Mouse (Mus musculus): ENCODE data around the gene Vwa3a. TPM values are rescaled to one million over a fixed set of nuclear protein-coding genes. Genes with fewer than 3 reads are reported as not detected.

Vwa3a gene
- total and polyA plus RNA-seq, 3 experiments: 0.11 TPM; not detected in 2

DNA sequence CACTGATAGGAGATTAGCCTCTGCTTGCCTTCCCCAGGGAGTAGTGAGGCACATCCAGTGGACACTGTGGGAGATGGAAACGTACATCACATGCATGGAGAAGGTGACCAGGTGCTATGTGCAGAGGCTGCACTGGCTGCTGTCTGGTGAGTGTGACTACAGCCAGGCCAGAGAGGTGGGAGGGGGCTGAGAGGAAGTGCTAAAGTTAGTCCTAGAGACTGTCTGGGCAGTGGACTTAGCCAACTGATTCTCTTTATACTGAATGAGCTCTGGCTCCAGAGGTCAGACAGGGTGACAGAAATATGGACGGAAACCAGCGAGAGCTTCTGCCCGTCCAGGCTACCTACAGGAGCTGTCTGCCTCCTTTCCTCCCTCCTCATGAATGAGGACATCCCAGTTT lies 56.4 kb downstream of the Vwa3a start:
- TF ChIP-seq POLR2AphosphoS5 (IDR thresholded peaks at IDR 0.05; ENCODE audit: insufficient replicate concordance, low read depth, low read length): no peak
- no peak for TF ChIP-seq GATA1 (IDR thresholded peaks at IDR 0.05; ENCODE audit: borderline replicate concordance, low read length)
- TF ChIP-seq TAL1 (conservative IDR thresholded peaks at IDR 0.05; ENCODE audit: low read depth, low read length): no peak
- TF ChIP-seq CTCF (IDR thresholded peaks at IDR 0.05; ENCODE audit: low read depth, low read length): no peak
- TF ChIP-seq GATA2 (IDR thresholded peaks at IDR 0.05; ENCODE audit: borderline replicate concordance, low read depth, low read length): no peak
- ATAC-seq (ENCODE audit: extremely low read depth, insufficient number of reproducible peaks, low FRiP score, poor library complexity, severe bottlenecking) (no peak), DNase-seq (ENCODE audit: low spot score) (no peak)
- Histone ChIP-seq H3K9me3 (replicated peaks) (no peaks in the 10 kb centered on the region), H3K4me3 (ENCODE audit: low read depth, low read length) (no peak overlapping the region), H3K27me3 (ENCODE audit: insufficient read depth, low read length) (peaks cover 23% of the 10 kb centered on the region), H3K36me3 (replicated peaks) (no peaks in the 10 kb centered on the region), H3K4me1 (ENCODE audit: insufficient read depth, low read depth, low read length) (no peaks in the 10 kb centered on the region)

DNA sequence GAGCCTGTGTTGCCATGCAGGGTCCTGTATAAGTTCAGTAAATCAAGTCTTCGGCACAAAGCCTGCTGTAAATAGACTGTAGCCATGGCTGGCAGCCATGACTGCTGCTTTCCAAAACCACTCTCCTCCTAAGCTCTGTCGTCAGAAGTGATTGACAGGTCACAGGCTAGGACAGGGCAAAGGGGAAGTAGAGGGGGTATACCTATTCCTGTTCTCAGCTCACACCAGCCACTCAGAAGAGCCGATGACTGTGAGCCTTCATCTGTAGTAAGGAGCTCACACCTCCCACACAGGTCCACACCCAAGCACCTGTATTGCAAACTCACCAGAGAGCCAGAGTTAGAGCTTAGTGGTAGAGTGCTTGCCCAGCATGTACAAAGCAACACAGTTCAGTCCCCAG lies 57.3 kb downstream of the Vwa3a start:
- no peaks in the 10 kb centered on the region for H3K4me1 ChIP-seq (ENCODE audit: insufficient read depth, low read depth, low read length)
- ATAC-seq (ENCODE audit: extremely low read depth, insufficient number of reproducible peaks, low FRiP score, poor library complexity, severe bottlenecking) (no peak), DNase-seq (ENCODE audit: low spot score) (no peak)
- no peak overlapping the region for H3K4me3 ChIP-seq (ENCODE audit: low read depth, low read length)
- TF ChIP-seq CTCF (IDR thresholded peaks at IDR 0.05; ENCODE audit: low read depth, low read length) (no peak), TAL1 (conservative IDR thresholded peaks at IDR 0.05; ENCODE audit: low read depth, low read length) (no peak), GATA1 (IDR thresholded peaks at IDR 0.05; ENCODE audit: borderline replicate concordance, low read length) (no peak), POLR2AphosphoS5 (IDR thresholded peaks at IDR 0.05; ENCODE audit: insufficient replicate concordance, low read depth, low read length) (no peak), GATA2 (IDR thresholded peaks at IDR 0.05; ENCODE audit: borderline replicate concordance, low read depth, low read length) (no peak)
- H3K9me3 ChIP-seq (replicated peaks): no peaks in the 10 kb centered on the region
- peaks cover 22% of the 10 kb centered on the region for H3K27me3 ChIP-seq (ENCODE audit: insufficient read depth, low read length)
- H3K36me3 ChIP-seq (replicated peaks): no peaks in the 10 kb centered on the region

DNA sequence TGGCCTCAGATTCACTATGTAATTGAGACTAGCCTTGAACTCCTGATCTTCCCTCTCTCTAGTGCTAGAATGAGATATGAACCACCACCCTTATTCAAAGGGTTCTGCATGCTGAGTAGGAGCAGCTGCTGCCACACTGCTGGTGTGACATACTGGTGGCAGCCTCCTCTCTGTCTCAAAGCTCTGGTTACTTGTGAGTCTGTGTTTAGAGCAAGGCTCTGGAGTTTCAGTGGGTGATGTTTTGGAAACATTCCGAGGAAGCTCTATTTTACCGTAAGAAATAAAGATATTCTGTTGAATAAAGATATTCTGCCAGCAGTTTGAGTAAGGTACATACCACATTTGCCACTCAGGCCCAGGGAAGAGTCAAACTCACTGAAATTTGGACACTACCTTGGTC lies 64.2 kb downstream of the Vwa3a start:
- DNase-seq (ENCODE audit: low spot score): no peak
- H3K4me3 ChIP-seq (ENCODE audit: low read depth, low read length): no peak overlapping the region
- H3K4me1 ChIP-seq (ENCODE audit: insufficient read depth, low read depth, low read length): no peaks in the 10 kb centered on the region
- H3K36me3 ChIP-seq (replicated peaks): no peaks in the 10 kb centered on the region
- no peak for ATAC-seq (ENCODE audit: extremely low read depth, insufficient number of reproducible peaks, low FRiP score, poor library complexity, severe bottlenecking)
- H3K27me3 ChIP-seq (ENCODE audit: insufficient read depth, low read length): peaks cover 7% of the 10 kb centered on the region
- H3K9me3 ChIP-seq (replicated peaks): no peaks in the 10 kb centered on the region
- TF ChIP-seq GATA1 (IDR thresholded peaks at IDR 0.05; ENCODE audit: borderline replicate concordance, low read length) (no peak), GATA2 (IDR thresholded peaks at IDR 0.05; ENCODE audit: borderline replicate concordance, low read depth, low read length) (no peak), CTCF (IDR thresholded peaks at IDR 0.05; ENCODE audit: low read depth, low read length) (no peak), POLR2AphosphoS5 (IDR thresholded peaks at IDR 0.05; ENCODE audit: insufficient replicate concordance, low read depth, low read length) (no peak), TAL1 (conservative IDR thresholded peaks at IDR 0.05; ENCODE audit: low read depth, low read length) (no peak)

DNA sequence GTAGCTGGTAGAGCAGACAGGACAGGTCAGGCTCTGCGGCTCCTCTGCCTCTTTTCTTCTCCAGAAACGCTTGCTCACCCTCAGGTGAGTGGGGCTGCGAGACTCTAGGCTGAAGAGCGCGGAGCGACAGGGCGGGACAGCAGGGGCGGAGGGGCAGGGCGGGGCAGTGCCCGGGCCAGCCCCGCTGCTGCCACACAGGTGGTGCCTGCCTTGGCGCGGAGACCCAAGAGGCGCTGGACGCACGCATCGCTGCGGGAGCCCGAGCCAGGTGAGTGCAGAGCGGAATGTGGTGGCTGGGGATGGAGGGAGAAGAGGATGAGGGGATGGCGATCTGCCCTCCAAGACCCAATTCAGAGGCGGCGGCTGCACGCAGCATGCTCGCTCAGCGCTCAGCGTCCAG lies 70.6 kb downstream of the Vwa3a start:
- no peak for DNase-seq (ENCODE audit: low spot score)
- Histone ChIP-seq H3K27me3 (ENCODE audit: insufficient read depth, low read length) (peaks cover 27% of the 10 kb centered on the region), H3K9me3 (replicated peaks) (no peaks in the 10 kb centered on the region), H3K36me3 (replicated peaks) (no peaks in the 10 kb centered on the region), H3K4me3 (ENCODE audit: low read depth, low read length) (no peak overlapping the region), H3K4me1 (ENCODE audit: insufficient read depth, low read depth, low read length) (peaks cover 3% of the 10 kb centered on the region; the same call in 1 of the 2 replicates)
- ATAC-seq (ENCODE audit: extremely low read depth, insufficient number of reproducible peaks, low FRiP score, poor library complexity, severe bottlenecking): no peak
- no peak for TF ChIP-seq POLR2AphosphoS5 (IDR thresholded peaks at IDR 0.05; ENCODE audit: insufficient replicate concordance, low read depth, low read length)
- TF ChIP-seq GATA2 (IDR thresholded peaks at IDR 0.05; ENCODE audit: borderline replicate concordance, low read depth, low read length): no peak
- no peak for TF ChIP-seq GATA1 (IDR thresholded peaks at IDR 0.05; ENCODE audit: borderline replicate concordance, low read length)
- TF ChIP-seq TAL1 (conservative IDR thresholded peaks at IDR 0.05; ENCODE audit: low read depth, low read length): no peak
- TF ChIP-seq CTCF (IDR thresholded peaks at IDR 0.05; ENCODE audit: low read depth, low read length): no peak

DNA sequence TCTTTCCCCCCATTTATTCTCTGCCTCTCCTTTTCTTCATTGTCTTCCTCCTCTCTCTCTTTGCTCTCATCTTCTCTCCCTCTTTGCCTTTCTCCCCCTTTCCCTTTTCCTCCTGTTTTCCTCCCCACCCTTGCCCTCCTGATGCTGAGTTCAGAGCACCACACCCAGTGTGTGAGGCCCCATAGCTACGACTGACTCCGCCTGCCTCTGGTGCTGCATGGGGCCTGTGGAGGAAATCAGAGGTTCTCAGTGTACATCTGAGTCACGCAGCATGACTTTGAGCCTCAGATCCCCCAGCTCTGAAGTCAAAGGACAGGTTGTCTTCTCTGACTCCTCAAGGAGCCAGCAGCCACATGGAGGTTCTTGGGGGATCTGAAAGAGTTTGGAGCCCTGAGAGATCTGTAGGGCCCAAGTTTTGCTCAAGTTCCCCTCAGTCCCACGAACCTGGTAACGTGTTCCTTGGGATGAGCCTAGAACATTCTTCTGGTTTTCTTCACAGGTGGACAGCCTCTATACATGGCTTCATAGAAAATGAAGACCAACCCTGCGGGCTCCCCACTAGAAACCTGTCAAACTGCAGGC lies 72.8 kb downstream of the Vwa3a start, which contains the start of gene Gm5737:
Gm5737 (plus strand) TSS at position 532 of the 582 bp plus-strand sequence.
- no peak for TF ChIP-seq CTCF (IDR thresholded peaks at IDR 0.05; ENCODE audit: low read depth, low read length)
- TF ChIP-seq POLR2AphosphoS5 (IDR thresholded peaks at IDR 0.05; ENCODE audit: insufficient replicate concordance, low read depth, low read length): no peak
- TF ChIP-seq TAL1 (conservative IDR thresholded peaks at IDR 0.05; ENCODE audit: low read depth, low read length): no peak
- no peak for TF ChIP-seq GATA2 (IDR thresholded peaks at IDR 0.05; ENCODE audit: borderline replicate concordance, low read depth, low read length)
- TF ChIP-seq GATA1 (IDR thresholded peaks at IDR 0.05; ENCODE audit: borderline replicate concordance, low read length): no peak
- no peak for ATAC-seq (ENCODE audit: extremely low read depth, insufficient number of reproducible peaks, low FRiP score, poor library complexity, severe bottlenecking)
- Histone ChIP-seq H3K36me3 (replicated peaks) (no peaks in the 10 kb centered on the region), H3K27me3 (ENCODE audit: insufficient read depth, low read length) (peaks cover 42% of the 10 kb centered on the region), H3K4me3 (ENCODE audit: low read depth, low read length) (no peak within 1 kb of the TSS), H3K4me1 (ENCODE audit: insufficient read depth, low read depth, low read length) (peaks cover 3% of the 10 kb centered on the region; the same call in 1 of the 2 replicates), H3K9me3 (replicated peaks) (no peaks in the 10 kb centered on the region)
- no peak for DNase-seq (ENCODE audit: low spot score)

DNA sequence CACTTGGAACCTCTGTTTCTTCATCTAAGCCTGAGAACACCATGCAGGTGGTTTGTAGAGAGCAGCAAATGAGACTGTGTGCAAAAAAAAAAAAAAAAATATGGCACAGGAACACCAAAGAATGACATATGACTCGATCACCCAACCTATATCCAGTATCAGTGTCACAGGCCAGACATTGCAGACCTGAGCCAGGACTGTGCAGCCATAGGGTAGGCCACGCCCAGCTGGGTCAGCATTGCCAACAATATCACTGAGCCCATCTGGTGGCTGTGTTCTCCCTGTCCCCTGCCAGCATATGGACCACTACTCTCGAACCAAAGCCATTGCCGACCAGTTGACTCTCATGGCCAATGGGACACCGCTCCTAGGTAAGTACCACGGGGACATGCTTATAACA lies 78.4 kb downstream of the Vwa3a start:
- Histone ChIP-seq H3K36me3 (replicated peaks) (no peaks in the 10 kb centered on the region), H3K27me3 (ENCODE audit: insufficient read depth, low read length) (peaks cover 70% of the 10 kb centered on the region), H3K4me3 (ENCODE audit: low read depth, low read length) (no peak overlapping the region), H3K9me3 (replicated peaks) (no peaks in the 10 kb centered on the region), H3K4me1 (ENCODE audit: insufficient read depth, low read depth, low read length) (peaks cover 4% of the 10 kb centered on the region; the same call in 1 of the 2 replicates)
- DNase-seq (ENCODE audit: low spot score) (no peak), ATAC-seq (ENCODE audit: extremely low read depth, insufficient number of reproducible peaks, low FRiP score, poor library complexity, severe bottlenecking) (no peak)
- TF ChIP-seq TAL1 (conservative IDR thresholded peaks at IDR 0.05; ENCODE audit: low read depth, low read length): no peak
- no peak for TF ChIP-seq GATA2 (IDR thresholded peaks at IDR 0.05; ENCODE audit: borderline replicate concordance, low read depth, low read length)
- no peak for TF ChIP-seq GATA1 (IDR thresholded peaks at IDR 0.05; ENCODE audit: borderline replicate concordance, low read length)
- no peak for TF ChIP-seq POLR2AphosphoS5 (IDR thresholded peaks at IDR 0.05; ENCODE audit: insufficient replicate concordance, low read depth, low read length)
- no peak for TF ChIP-seq CTCF (IDR thresholded peaks at IDR 0.05; ENCODE audit: low read depth, low read length)

Data from G1E (cell line).